Mouse (Mus musculus) hindbrain, embryonic 12.5 days (tissue): Measurements from ENCODE around the gene Ctdsp2. TPM values are rescaled to one million over a fixed set of nuclear protein-coding genes. Genes with fewer than 3 reads are reported as not detected.

Experiments
- ATAC-seq: fragments of 200-750 bp; cut with Nextera tagmentation; 2 replicates; pipeline ENCODE4 v1.8.0; 2017; ENCODE audit warnings: moderate TSS enrichment; ENCODE audit not compliant: low FRiP score
- H3K27ac ChIP-seq: fragments of 300-500 bp; sonication (generic); 2 replicates; pipeline ENCODE4 v1.5.1; 2016; ENCODE audit warnings: mild to moderate bottlenecking
- H3K27me3 ChIP-seq: fragments of 300-500 bp; sonication (generic); 2 replicates; pipeline ENCODE4 v1.6.1; 2016; ENCODE audit warnings: mild to moderate bottlenecking
- H3K36me3 ChIP-seq: fragments of 300-500 bp; sonication (generic); 2 replicates; pipeline ENCODE4 v1.6.1; 2016; ENCODE audit warnings: mild to moderate bottlenecking
- H3K4me1 ChIP-seq: fragments of 300-500 bp; sonication (generic); 2 replicates; pipeline ENCODE4 v1.6.1; 2016
- H3K4me2 ChIP-seq: fragments of 300-500 bp; sonication (generic); replicated peaks from 2 replicates; pipeline ENCODE4 v1.6.1; 2016; ENCODE audit warnings: mild to moderate bottlenecking
- H3K4me3 ChIP-seq: fragments of 300-500 bp; sonication (generic); 2 replicates; pipeline ENCODE4 v1.5.1; 2016; ENCODE audit warnings: mild to moderate bottlenecking
- H3K9ac ChIP-seq: fragments of 300-500 bp; sonication (generic); 2 replicates; pipeline ENCODE4 v1.6.1; 2016; ENCODE audit warnings: mild to moderate bottlenecking, moderate library complexity
- H3K9me3 ChIP-seq: fragments of 300-500 bp; sonication (generic); replicated peaks from 2 replicates; pipeline ENCODE4 v1.6.1; 2016; ENCODE audit warnings: mild to moderate bottlenecking
- WGBS: fragments of 180-500 bp; shearing (Covaris S2); methylation state at CpG from one replicate; pipeline ENCODE4 v1.1.7; 2016; 5-methylcytosine and 5-hydroxymethylcytosine counted together
- polyA plus RNA-seq: library from polyadenylated mRNA; unstranded; fragments of >200 nt; fragmentation: Nextera tagmentation; extraction: Ambion mirVana; gene quantifications from 2 replicates; pipeline ENCODE4 v1.2.1, GENCODE M21; 2016

Ctdsp2 gene
- 50.5 and 51.1 TPM in 2 replicates for polyA plus RNA-seq

- peaks cover 22% of the 10 kb centered on the region for H3K27me3 ChIP-seq
- peak within 1 kb of the TSS; percentile 64 for H3K4me2 ChIP-seq
- H3K4me3 ChIP-seq, result peak within 1 kb of the TSS; percentile 82
- H3K36me3 ChIP-seq, result no peaks in the 10 kb centered on the region
- H3K9ac ChIP-seq, result peak within 1 kb of the TSS; percentile 95
- peak; percentile 93 for ATAC-seq
- peak within 1 kb of the TSS; percentile 99 for H3K27ac ChIP-seq
- 1% methylated on average over 54 of the region's 56 CpGs for WGBS
- no peaks in the 10 kb centered on the region for H3K9me3 ChIP-seq
- H3K4me1 ChIP-seq, result peaks cover 37% of the 10 kb centered on the region
Observed at GRCm38 (mm10) chr10:126978277-126978994, at the start of gene Ctdsp2. Gene Ctdsp2 (plus strand): TSS chr10:126978717.

- H3K4me1 ChIP-seq, result peaks cover 51% of the 10 kb centered on the region
- no peak; the same call in 1 of the 2 replicates for ATAC-seq
- WGBS, result 17% methylated on average over 12 of the region's 12 CpGs
- H3K27me3 ChIP-seq, result peaks cover 47% of the 10 kb centered on the region
- H3K9ac ChIP-seq, result peak overlapping the region; percentile 78; the same call in 1 of the 2 replicates
- H3K27ac ChIP-seq, result no peak overlapping the region
- H3K4me3 ChIP-seq, result peak overlapping the region; percentile 52
- H3K36me3 ChIP-seq, result no peaks in the 10 kb centered on the region
- peak overlapping the region; percentile 97 for H3K4me2 ChIP-seq
- no peaks in the 10 kb centered on the region for H3K9me3 ChIP-seq
Observed at GRCm38 (mm10) chr10:126928819-126929206, 49.7 kb upstream of the Ctdsp2 start.

- H3K27ac ChIP-seq, result no peak overlapping the region
- peaks cover 51% of the 10 kb centered on the region for H3K4me1 ChIP-seq
- WGBS, result 27% methylated on average over 3 of the region's 3 CpGs
- H3K4me3 ChIP-seq, result no peak overlapping the region
- no peak for ATAC-seq
- H3K4me2 ChIP-seq, result 0 out of 2 replicates have a peak overlapping the region, but pooled peaks have one; percentile 97
- peaks cover 47% of the 10 kb centered on the region for H3K27me3 ChIP-seq
- no peak overlapping the region for H3K9ac ChIP-seq
- no peaks in the 10 kb centered on the region for H3K9me3 ChIP-seq
- H3K36me3 ChIP-seq, result no peaks in the 10 kb centered on the region
Observed at GRCm38 (mm10) chr10:126929543-126929942, 49.0 kb upstream of the Ctdsp2 start.

GRCm38 (mm10) chr10:126930270-126931121, 48.0 kb upstream of the Ctdsp2 start:
- H3K4me3 ChIP-seq, result no peak overlapping the region
- H3K36me3 ChIP-seq, result no peaks in the 10 kb centered on the region
- peak overlapping the region; percentile 50; the same call in 1 of the 2 replicates for H3K9ac ChIP-seq
- H3K27ac ChIP-seq, result peak overlapping the region; percentile 75
- H3K9me3 ChIP-seq, result no peaks in the 10 kb centered on the region
- H3K4me1 ChIP-seq, result peaks cover 55% of the 10 kb centered on the region
- 32% methylated on average over 15 of the region's 15 CpGs for WGBS
- 0 out of 2 replicates have a peak overlapping the region, but pooled peaks have one; percentile 11 for H3K4me2 ChIP-seq
- no peak for ATAC-seq
- peaks cover 44% of the 10 kb centered on the region for H3K27me3 ChIP-seq

- no peak overlapping the region for H3K9ac ChIP-seq
- WGBS, result 68% methylated on average over 8 of the region's 8 CpGs
- H3K4me3 ChIP-seq, result no peak overlapping the region
- no peaks in the 10 kb centered on the region for H3K9me3 ChIP-seq
- H3K27me3 ChIP-seq, result peaks cover 36% of the 10 kb centered on the region
- no peak for ATAC-seq
- H3K36me3 ChIP-seq, result no peaks in the 10 kb centered on the region
- peaks cover 57% of the 10 kb centered on the region for H3K4me1 ChIP-seq
- H3K27ac ChIP-seq, result peak overlapping the region; percentile 75
- H3K4me2 ChIP-seq, result 0 out of 2 replicates have a peak overlapping the region, but pooled peaks have one; percentile 11
Observed at GRCm38 (mm10) chr10:126931123-126931759, 47.3 kb upstream of the Ctdsp2 start.

- H3K4me1 ChIP-seq, result peaks cover 55% of the 10 kb centered on the region
- peak overlapping the region; percentile 75 for H3K27ac ChIP-seq
- H3K9ac ChIP-seq, result no peak overlapping the region
- H3K27me3 ChIP-seq, result peaks cover 31% of the 10 kb centered on the region
- ATAC-seq, result no peak
- no peak overlapping the region for H3K4me2 ChIP-seq
- no peaks in the 10 kb centered on the region for H3K36me3 ChIP-seq
- no peaks in the 10 kb centered on the region for H3K9me3 ChIP-seq
- no peak overlapping the region for H3K4me3 ChIP-seq
Observed at GRCm38 (mm10) chr10:126931760-126932139, 46.8 kb upstream of the Ctdsp2 start.

GRCm38 (mm10) chr10:126934561-126934960, 44.0 kb upstream of the Ctdsp2 start:
- no peak for ATAC-seq

GRCm38 (mm10) chr10:126935121-126935520, 43.4 kb upstream of the Ctdsp2 start:
- 77% methylated on average over 8 of the region's 8 CpGs for WGBS

More at GRCm38 (mm10) chr10:126934561-126934960, 44.0 kb upstream of the Ctdsp2 start:
- H3K4me1 ChIP-seq, result peaks cover 28% of the 10 kb centered on the region
- no peaks in the 10 kb centered on the region for H3K36me3 ChIP-seq
- no peak overlapping the region for H3K4me2 ChIP-seq
- 93% methylated on average over 13 of the region's 13 CpGs for WGBS
- H3K9me3 ChIP-seq, result 0 out of 2 replicates have a peak, but pooled peaks cover 9% of the 10 kb centered on the region
- peaks cover 8% of the 10 kb centered on the region for H3K27me3 ChIP-seq
- no peak overlapping the region for H3K9ac ChIP-seq
- peak overlapping the region; percentile 23; the same call in 1 of the 2 replicates for H3K27ac ChIP-seq
- no peak overlapping the region for H3K4me3 ChIP-seq

GRCm38 (mm10) chr10:126935556-126936381, 42.7 kb upstream of the Ctdsp2 start:
- ATAC-seq, result no peak
- Histone ChIP-seq H3K9me3 (0 out of 2 replicates have a peak, but pooled peaks cover 9% of the 10 kb centered on the region), H3K4me3 (no peak overlapping the region), H3K4me2 (no peak overlapping the region), H3K27ac (0 out of 2 replicates have a peak overlapping the region, but pooled peaks have one; percentile 23), H3K36me3 (no peaks in the 10 kb centered on the region), H3K4me1 (peaks cover 16% of the 10 kb centered on the region), H3K27me3 (0 out of 2 replicates have a peak, but pooled peaks cover 3% of the 10 kb centered on the region), H3K9ac (0 out of 2 replicates have a peak overlapping the region, but pooled peaks have one; percentile 27)
- 60% methylated on average over 18 of the region's 18 CpGs for WGBS

More at GRCm38 (mm10) chr10:126935121-126935520, 43.4 kb upstream of the Ctdsp2 start:
- H3K4me2 ChIP-seq, result no peak overlapping the region
- H3K4me1 ChIP-seq, result peaks cover 22% of the 10 kb centered on the region
- H3K36me3 ChIP-seq, result no peaks in the 10 kb centered on the region
- ATAC-seq, result no peak
- peak overlapping the region; percentile 23; the same call in 1 of the 2 replicates for H3K27ac ChIP-seq
- no peak overlapping the region for H3K4me3 ChIP-seq
- peaks cover 3% of the 10 kb centered on the region; the same call in 1 of the 2 replicates for H3K27me3 ChIP-seq
- H3K9me3 ChIP-seq, result 0 out of 2 replicates have a peak, but pooled peaks cover 9% of the 10 kb centered on the region
- H3K9ac ChIP-seq, result 0 out of 2 replicates have a peak overlapping the region, but pooled peaks have one; percentile 27

- no peaks in the 10 kb centered on the region for H3K36me3 ChIP-seq
- H3K4me2 ChIP-seq, result no peak overlapping the region
- no peak overlapping the region for H3K9ac ChIP-seq
- peaks cover 12% of the 10 kb centered on the region; the same call in 1 of the 2 replicates for H3K27me3 ChIP-seq
- H3K9me3 ChIP-seq, result 0 out of 2 replicates have a peak, but pooled peaks cover 9% of the 10 kb centered on the region
- ATAC-seq, result no peak
- H3K27ac ChIP-seq, result no peak overlapping the region
- no peak overlapping the region for H3K4me3 ChIP-seq
- no peaks in the 10 kb centered on the region for H3K4me1 ChIP-seq
- 79% methylated on average over 7 of the region's 7 CpGs for WGBS
Observed at GRCm38 (mm10) chr10:126940949-126941348, 37.6 kb upstream of the Ctdsp2 start.

GRCm38 (mm10) chr10:126945531-126945930, 33.0 kb upstream of the Ctdsp2 start:
- Histone ChIP-seq H3K4me2 (no peak overlapping the region), H3K9ac (no peak overlapping the region), H3K9me3 (no peaks in the 10 kb centered on the region), H3K27me3 (peaks cover 24% of the 10 kb centered on the region; the same call in 1 of the 2 replicates), H3K4me1 (no peaks in the 10 kb centered on the region), H3K27ac (no peak overlapping the region), H3K36me3 (no peaks in the 10 kb centered on the region), H3K4me3 (no peak overlapping the region)
- ATAC-seq, result no peak
- WGBS, result 88% methylated on average over 5 of the region's 5 CpGs
